Mouse (Mus musculus) erythroblast, embryonic 14.5 days (primary cell): ENCODE measurements around the gene Gm26727. TPM values are rescaled to one million over a fixed set of nuclear protein-coding genes. Genes with fewer than 3 reads are reported as not detected.
"Not testable (repeated sequence)": the region's sequence is repeated elsewhere in the genome, so short reads cannot be mapped to it uniquely, and the experiment has no call there.

ENCODE experiments used
- H3K27me3 ChIP-seq: 2 replicates; pipeline ENCODE4 v1.6.1; 2012; ENCODE audit warnings: inconsistent platforms; ENCODE audit not compliant: control insufficient read depth
- H3K36me3 ChIP-seq: 2 replicates; pipeline ENCODE4 v1.6.1; 2012; ENCODE audit warnings: mild to moderate bottlenecking, inconsistent platforms; ENCODE audit not compliant: control insufficient read depth
- H3K4me1 ChIP-seq: 2 replicates; pipeline ENCODE4 v1.6.1; 2012; ENCODE audit warnings: inconsistent platforms; ENCODE audit not compliant: control insufficient read depth
- H3K4me3 ChIP-seq: replicated peaks from 2 replicates; pipeline ENCODE3; 2012; ENCODE audit warnings: moderate library complexity, mild to moderate bottlenecking, inconsistent platforms
- H3K9me3 ChIP-seq: 2 replicates; pipeline ENCODE4 v1.6.1; 2012; ENCODE audit warnings: low read length, inconsistent platforms, mixed read lengths; ENCODE audit not compliant: control insufficient read depth
- GATA1 ChIP-seq: IDR thresholded peaks from 2 replicates; pipeline ENCODE4 v1.6.1; 2012; ENCODE audit warnings: low read length, inconsistent platforms, mixed read lengths
- TAL1 ChIP-seq: IDR thresholded peaks from 3 replicates; pipeline ENCODE4 v1.6.1; 2012; ENCODE audit warnings: low read length, inconsistent platforms, mixed read lengths
- polyA plus RNA-seq: library from polyadenylated mRNA; stranded (reverse); fragments of >175 nt; gene quantifications from 2 replicates; pipeline ENCODE4 v1.2.3, GENCODE M21; 2012

The Gm26727 gene
- polyA plus RNA-seq, result not detected in 2 replicates

- H3K36me3 ChIP-seq, result no peaks in the 10 kb centered on the region
- TF ChIP-seq TAL1 (no peak), GATA1 (no peak)
- H3K27me3 ChIP-seq, result no peaks in the 10 kb centered on the region
Measured at GRCm38 (mm10) chr2:67433081-67433480, at the start of gene Gm26727. TSS of gene Gm26727 (minus strand) at chr2:67433181.

GRCm38 (mm10) chr2:67481051-67481450 lies 48.1 kb upstream of the Gm26727 start:
- Histone ChIP-seq H3K27me3 (no peaks in the 10 kb centered on the region), H3K9me3 (no peaks in the 10 kb centered on the region), H3K36me3 (no peaks in the 10 kb centered on the region), H3K4me1 (no peaks in the 10 kb centered on the region), H3K4me3 (no peak overlapping the region)
- TF ChIP-seq TAL1, result no peak
- no peak for TF ChIP-seq GATA1

More at GRCm38 (mm10) chr2:67433081-67433480, at the start of gene Gm26727:
- Histone ChIP-seq H3K4me1 (no peaks in the 10 kb centered on the region), H3K4me3 (no peak within 1 kb of the TSS), H3K9me3 (no peaks in the 10 kb centered on the region)

- no peaks in the 10 kb centered on the region for H3K27me3 ChIP-seq
- H3K36me3 ChIP-seq, result no peaks in the 10 kb centered on the region
- no peaks in the 10 kb centered on the region for H3K4me1 ChIP-seq
- no peak overlapping the region for H3K4me3 ChIP-seq
- H3K9me3 ChIP-seq, result no peaks in the 10 kb centered on the region
- TF ChIP-seq TAL1, result no peak
- TF ChIP-seq GATA1, result no peak
Measured at GRCm38 (mm10) chr2:67477753-67478152, 44.8 kb upstream of the Gm26727 start.

GRCm38 (mm10) chr2:67470030-67470429 lies 37.0 kb upstream of the Gm26727 start:
- not testable (repeated sequence) for H3K27me3 ChIP-seq, H3K9me3 ChIP-seq, H3K4me1 ChIP-seq, H3K36me3 ChIP-seq, H3K4me3 ChIP-seq

GRCm38 (mm10) chr2:67467036-67467435 lies 34.1 kb upstream of the Gm26727 start:
- TF ChIP-seq TAL1, result no peak
- TF ChIP-seq GATA1, result no peak
- Histone ChIP-seq H3K27me3 (no peaks in the 10 kb centered on the region), H3K36me3 (no peaks in the 10 kb centered on the region), H3K9me3 (no peaks in the 10 kb centered on the region), H3K4me1 (no peaks in the 10 kb centered on the region), H3K4me3 (no peak overlapping the region)

DNA sequence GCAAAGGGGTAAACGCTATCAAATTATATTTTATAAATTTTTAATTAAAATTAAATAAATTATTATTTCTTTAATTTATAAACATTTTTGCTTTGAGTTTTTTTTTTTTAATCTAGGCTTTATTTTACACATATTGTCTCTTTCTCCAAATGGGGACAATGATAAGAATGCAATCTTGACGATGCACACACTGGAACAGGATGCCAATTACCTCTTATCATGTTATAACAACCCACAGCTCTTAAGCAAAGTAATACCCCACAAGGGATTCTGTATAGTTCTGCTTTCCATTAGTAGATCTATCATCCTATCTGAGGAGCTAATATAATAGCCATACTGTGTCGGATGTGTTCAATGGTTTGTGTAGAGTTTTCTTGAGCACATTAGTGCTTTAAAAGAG lies 27.9 kb upstream of the Gm26727 start:
- Histone ChIP-seq H3K9me3 (no peaks in the 10 kb centered on the region; the same call in 1 of the 2 replicates), H3K4me1 (no peaks in the 10 kb centered on the region), H3K36me3 (no peaks in the 10 kb centered on the region), H3K4me3 (no peak overlapping the region), H3K27me3 (no peaks in the 10 kb centered on the region)
- TF ChIP-seq TAL1 (no peak), GATA1 (no peak)

DNA sequence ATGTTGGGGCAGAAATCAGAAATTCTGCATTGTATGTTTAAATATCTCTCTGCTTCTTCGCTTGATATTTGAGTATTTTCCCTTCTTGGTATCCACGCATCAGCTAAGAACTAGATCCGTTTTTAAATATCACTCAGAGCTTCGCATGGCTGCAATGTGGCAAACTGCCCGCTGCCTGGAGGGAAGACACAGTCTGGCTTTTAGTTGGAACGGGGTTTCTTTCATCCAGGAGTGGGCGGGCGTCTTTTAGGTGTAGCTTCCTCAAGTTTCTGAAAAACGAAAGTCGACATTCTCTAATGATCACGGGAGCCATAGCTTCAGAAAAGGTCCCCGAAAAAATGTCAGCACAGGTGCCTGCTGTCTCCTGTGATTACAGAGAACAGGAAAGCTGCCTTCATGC lies 14.2 kb upstream of the Gm26727 start:
- Histone ChIP-seq H3K4me1 (no peaks in the 10 kb centered on the region), H3K4me3 (no peak overlapping the region), H3K27me3 (no peaks in the 10 kb centered on the region), H3K9me3 (no peaks in the 10 kb centered on the region), H3K36me3 (no peaks in the 10 kb centered on the region)
- TF ChIP-seq GATA1 (no peak), TAL1 (no peak)

GRCm38 (mm10) chr2:67446772-67447171 lies 13.8 kb upstream of the Gm26727 start:
- Histone ChIP-seq H3K36me3 (no peaks in the 10 kb centered on the region), H3K4me3 (no peak overlapping the region), H3K4me1 (no peaks in the 10 kb centered on the region), H3K9me3 (no peaks in the 10 kb centered on the region), H3K27me3 (no peaks in the 10 kb centered on the region)
- TF ChIP-seq TAL1, result no peak
- no peak for TF ChIP-seq GATA1

DNA sequence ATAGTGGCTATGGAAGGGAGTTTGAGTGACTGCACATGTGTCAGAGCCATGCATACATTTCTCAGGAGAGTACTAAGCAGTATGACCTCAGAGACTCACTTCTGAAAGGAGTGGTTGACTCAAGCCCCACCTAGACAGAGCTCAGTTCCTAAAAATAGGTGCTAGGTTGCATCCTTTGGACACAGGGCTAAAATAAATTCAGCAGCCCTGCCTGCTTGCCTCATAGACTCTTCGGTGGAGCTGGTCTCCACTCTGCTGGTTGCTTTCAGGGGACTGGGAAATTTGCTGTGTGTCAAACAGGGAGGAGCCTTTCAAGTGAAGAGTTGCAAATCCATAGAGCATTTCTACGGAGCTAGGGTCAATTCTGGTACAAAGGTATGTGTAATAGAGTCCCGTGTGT lies 12.8 kb upstream of the Gm26727 start, which contains the start of gene Xirp2:
Gene Xirp2, plus strand, starts transcription at position 223 of the 400 bp plus-strand sequence.
- Histone ChIP-seq H3K4me3 (no peak within 1 kb of the TSS), H3K4me1 (no peaks in the 10 kb centered on the region), H3K36me3 (no peaks in the 10 kb centered on the region), H3K9me3 (no peaks in the 10 kb centered on the region), H3K27me3 (no peaks in the 10 kb centered on the region)
- no peak for TF ChIP-seq GATA1
- no peak for TF ChIP-seq TAL1

- TF ChIP-seq TAL1, result no peak
- no peak for TF ChIP-seq GATA1
Measured at GRCm38 (mm10) chr2:67438309-67438708, 5.3 kb upstream of the Gm26727 start.

More at GRCm38 (mm10) chr2:67438309-67438708, 5.3 kb upstream of the Gm26727 start:
- no peaks in the 10 kb centered on the region for H3K9me3 ChIP-seq
- no peak overlapping the region for H3K4me3 ChIP-seq
- H3K4me1 ChIP-seq, result no peaks in the 10 kb centered on the region
- no peaks in the 10 kb centered on the region for H3K27me3 ChIP-seq
- H3K36me3 ChIP-seq, result no peaks in the 10 kb centered on the region
